Mouse (Mus musculus): Measurements from ENCODE around the gene Clcnkb.

The Clcnkb gene

GRCm38 (mm10) chr4:141415924-141416323, at the start of gene Clcnkb:
TSS of gene Clcnkb (minus strand) at chr4:141416014.
- ATAC-seq (ENCODE audit: low TSS enrichment), result no peak

GRCm38 (mm10) chr4:141464722-141465121, 48.9 kb upstream of the Clcnkb start:
- no peak for ATAC-seq (ENCODE audit: low TSS enrichment)

GRCm38 (mm10) chr4:141463472-141463871, 47.7 kb upstream of the Clcnkb start:
- no peak for ATAC-seq (ENCODE audit: low TSS enrichment)

GRCm38 (mm10) chr4:141461576-141461975, 45.8 kb upstream of the Clcnkb start:
- ATAC-seq (ENCODE audit: low TSS enrichment), result no peak

GRCm38 (mm10) chr4:141461088-141461487, 45.3 kb upstream of the Clcnkb start:
- peak; percentile 81 for ATAC-seq (ENCODE audit: low TSS enrichment)

- ATAC-seq (ENCODE audit: low TSS enrichment), result no peak
Measured at GRCm38 (mm10) chr4:141460481-141460880, 44.7 kb upstream of the Clcnkb start.

GRCm38 (mm10) chr4:141459766-141460165, 44.0 kb upstream of the Clcnkb start:
- no peak for ATAC-seq (ENCODE audit: low TSS enrichment)

GRCm38 (mm10) chr4:141458888-141459287, 43.1 kb upstream of the Clcnkb start:
- no peak for ATAC-seq (ENCODE audit: low TSS enrichment)

GRCm38 (mm10) chr4:141458236-141458635, 42.4 kb upstream of the Clcnkb start:
- no peak for ATAC-seq (ENCODE audit: low TSS enrichment)

- no peak for ATAC-seq (ENCODE audit: low TSS enrichment)
Measured at GRCm38 (mm10) chr4:141456193-141456938, 40.6 kb upstream of the Clcnkb start.

- ATAC-seq (ENCODE audit: low TSS enrichment), result peak; percentile 32; the same call in 1 of the 2 replicates
Measured at GRCm38 (mm10) chr4:141455526-141455925, 39.7 kb upstream of the Clcnkb start.

GRCm38 (mm10) chr4:141454581-141455350, 39.0 kb upstream of the Clcnkb start:
- ATAC-seq (ENCODE audit: low TSS enrichment), result peak; percentile 93

- no peak for ATAC-seq (ENCODE audit: low TSS enrichment)
Measured at GRCm38 (mm10) chr4:141451916-141452450, 36.2 kb upstream of the Clcnkb start.

- no peak for ATAC-seq (ENCODE audit: low TSS enrichment)
Measured at GRCm38 (mm10) chr4:141451251-141451650, 35.4 kb upstream of the Clcnkb start.

- ATAC-seq (ENCODE audit: low TSS enrichment), result no peak
Measured at GRCm38 (mm10) chr4:141446211-141446610, 30.4 kb upstream of the Clcnkb start.

GRCm38 (mm10) chr4:141445328-141445720, 29.5 kb upstream of the Clcnkb start:
- peak; percentile 5; the same call in 1 of the 2 replicates for ATAC-seq (ENCODE audit: low TSS enrichment)

GRCm38 (mm10) chr4:141444451-141445327, 28.9 kb upstream of the Clcnkb start, which contains the start of gene Zbtb17:
TSS of gene Zbtb17 (plus strand) at chr4:141444654.
- ATAC-seq (ENCODE audit: low TSS enrichment), result peak; percentile 93

- no peak for ATAC-seq (ENCODE audit: low TSS enrichment)
Measured at GRCm38 (mm10) chr4:141443641-141444429, 28.0 kb upstream of the Clcnkb start.

- no peak for ATAC-seq (ENCODE audit: low TSS enrichment)
Measured at GRCm38 (mm10) chr4:141440877-141441276, 25.1 kb upstream of the Clcnkb start.

- peak; percentile 31; the same call in 1 of the 2 replicates for ATAC-seq (ENCODE audit: low TSS enrichment)
Measured at GRCm38 (mm10) chr4:141439083-141439803, 23.4 kb upstream of the Clcnkb start.
